Mouse (Mus musculus): ENCODE data around the gene D030056L22Rik. TPM values are rescaled to one million over a fixed set of nuclear protein-coding genes. Genes with fewer than 3 reads are reported as not detected.

Gene D030056L22Rik
- total and polyA plus RNA-seq, 3 experiments: 19.5 to 36.5 (median 25.2) TPM

DNA sequence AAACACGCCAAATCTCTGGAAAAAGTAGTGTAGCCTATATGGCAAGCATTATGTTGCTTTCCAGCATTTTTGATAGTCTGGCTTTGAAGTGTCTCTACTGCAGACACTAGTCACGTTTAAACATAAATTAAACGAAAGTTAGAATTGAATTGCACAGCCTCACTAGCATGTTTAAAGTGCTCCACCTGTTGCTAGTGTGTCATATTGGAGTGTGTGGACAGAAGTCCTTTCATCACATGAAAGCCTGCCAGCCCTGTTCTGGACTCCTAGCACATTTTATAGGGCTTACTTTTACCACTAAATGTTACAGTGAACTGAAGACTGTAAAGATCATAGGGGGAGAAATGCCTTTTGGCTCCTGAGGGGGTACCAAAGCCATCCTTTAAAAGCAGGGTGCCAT, 40.5 kb upstream of the D030056L22Rik start:
- peaks cover 24% of the 10 kb centered on the region for H3K36me3 ChIP-seq (replicated peaks)
- no peaks in the 10 kb centered on the region for H3K27me3 ChIP-seq (ENCODE audit: insufficient read depth, low read length)
- H3K9me3 ChIP-seq (replicated peaks): no peaks in the 10 kb centered on the region
- H3K4me3 ChIP-seq (ENCODE audit: low read depth, low read length): peak overlapping the region; percentile 84
- DNase-seq (ENCODE audit: low spot score): no peak
- no peak for ATAC-seq (ENCODE audit: extremely low read depth, insufficient number of reproducible peaks, low FRiP score, poor library complexity, severe bottlenecking)
- peaks cover 44% of the 10 kb centered on the region for H3K4me1 ChIP-seq (ENCODE audit: insufficient read depth, low read depth, low read length)
- TF ChIP-seq CTCF (IDR thresholded peaks at IDR 0.05; ENCODE audit: low read depth, low read length) (no peak), TAL1 (conservative IDR thresholded peaks at IDR 0.05; ENCODE audit: low read depth, low read length) (no peak), POLR2AphosphoS5 (IDR thresholded peaks at IDR 0.05; ENCODE audit: insufficient replicate concordance, low read depth, low read length) (no peak), GATA1 (IDR thresholded peaks at IDR 0.05; ENCODE audit: borderline replicate concordance, low read length) (no peak), GATA2 (IDR thresholded peaks at IDR 0.05; ENCODE audit: borderline replicate concordance, low read depth, low read length) (no peak)

DNA sequence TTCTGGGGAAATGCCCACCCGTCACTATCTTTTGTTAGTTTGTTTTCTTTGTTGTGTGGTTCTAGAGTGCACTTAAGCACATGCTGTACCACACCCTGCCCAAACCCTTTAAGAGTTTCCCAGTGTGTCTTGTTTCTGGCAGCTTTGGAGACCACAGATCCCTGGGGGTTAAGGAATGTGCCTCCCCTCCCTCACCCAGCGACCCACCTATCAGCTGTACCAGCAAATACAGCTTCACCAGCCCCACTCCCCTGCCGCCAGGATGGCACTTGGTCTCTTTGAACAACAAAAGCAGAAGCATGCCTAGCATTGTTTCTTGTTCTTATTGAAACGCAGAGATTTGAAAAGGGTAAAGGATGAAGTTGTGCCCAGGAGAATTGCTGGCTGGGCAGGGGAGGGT, 39.9 kb upstream of the D030056L22Rik start:
- no peaks in the 10 kb centered on the region for H3K27me3 ChIP-seq (ENCODE audit: insufficient read depth, low read length)
- H3K9me3 ChIP-seq (replicated peaks): no peaks in the 10 kb centered on the region
- peak overlapping the region; percentile 84; the same call in 1 of the 2 replicates for H3K4me3 ChIP-seq (ENCODE audit: low read depth, low read length)
- peaks cover 30% of the 10 kb centered on the region for H3K36me3 ChIP-seq (replicated peaks)
- H3K4me1 ChIP-seq (ENCODE audit: insufficient read depth, low read depth, low read length): peaks cover 42% of the 10 kb centered on the region
- ATAC-seq (ENCODE audit: extremely low read depth, insufficient number of reproducible peaks, low FRiP score, poor library complexity, severe bottlenecking) (no peak), DNase-seq (ENCODE audit: low spot score) (no peak)
- no peak for TF ChIP-seq TAL1 (conservative IDR thresholded peaks at IDR 0.05; ENCODE audit: low read depth, low read length)
- TF ChIP-seq GATA1 (IDR thresholded peaks at IDR 0.05; ENCODE audit: borderline replicate concordance, low read length): no peak
- no peak for TF ChIP-seq GATA2 (IDR thresholded peaks at IDR 0.05; ENCODE audit: borderline replicate concordance, low read depth, low read length)
- TF ChIP-seq CTCF (IDR thresholded peaks at IDR 0.05; ENCODE audit: low read depth, low read length): no peak
- no peak for TF ChIP-seq POLR2AphosphoS5 (IDR thresholded peaks at IDR 0.05; ENCODE audit: insufficient replicate concordance, low read depth, low read length)

DNA sequence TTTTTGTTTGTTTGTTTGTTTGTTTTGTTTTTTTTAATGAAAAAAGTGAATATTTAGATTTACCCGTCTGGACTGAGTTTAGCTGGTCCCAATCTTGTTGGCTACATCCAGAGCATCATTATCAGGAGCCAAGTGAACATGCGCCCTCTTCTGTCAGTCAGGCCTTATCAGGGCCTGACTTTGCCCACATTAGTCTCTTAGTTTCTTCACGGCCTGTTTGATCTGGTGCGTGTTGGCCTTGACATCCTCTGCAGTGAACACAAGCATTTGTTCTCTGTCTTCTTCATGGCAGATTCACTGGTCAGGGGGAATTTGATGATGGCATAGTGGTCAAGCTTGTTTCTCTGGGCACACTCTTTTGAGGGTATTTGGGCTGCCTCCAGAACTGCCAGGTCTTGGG, 30.9 kb upstream of the D030056L22Rik start:
- no peaks in the 10 kb centered on the region for H3K9me3 ChIP-seq (replicated peaks)
- H3K4me1 ChIP-seq (ENCODE audit: insufficient read depth, low read depth, low read length): peaks cover 10% of the 10 kb centered on the region; the same call in 1 of the 2 replicates
- no peaks in the 10 kb centered on the region for H3K27me3 ChIP-seq (ENCODE audit: insufficient read depth, low read length)
- no peak overlapping the region for H3K4me3 ChIP-seq (ENCODE audit: low read depth, low read length)
- TF ChIP-seq POLR2AphosphoS5 (IDR thresholded peaks at IDR 0.05; ENCODE audit: insufficient replicate concordance, low read depth, low read length): no peak
- no peak for TF ChIP-seq GATA2 (IDR thresholded peaks at IDR 0.05; ENCODE audit: borderline replicate concordance, low read depth, low read length)
- no peak for TF ChIP-seq CTCF (IDR thresholded peaks at IDR 0.05; ENCODE audit: low read depth, low read length)
- no peak for TF ChIP-seq GATA1 (IDR thresholded peaks at IDR 0.05; ENCODE audit: borderline replicate concordance, low read length)
- no peak for TF ChIP-seq TAL1 (conservative IDR thresholded peaks at IDR 0.05; ENCODE audit: low read depth, low read length)
- DNase-seq (ENCODE audit: low spot score) (no peak), ATAC-seq (ENCODE audit: extremely low read depth, insufficient number of reproducible peaks, low FRiP score, poor library complexity, severe bottlenecking) (no peak)
- peaks cover 63% of the 10 kb centered on the region for H3K36me3 ChIP-seq (replicated peaks)

DNA sequence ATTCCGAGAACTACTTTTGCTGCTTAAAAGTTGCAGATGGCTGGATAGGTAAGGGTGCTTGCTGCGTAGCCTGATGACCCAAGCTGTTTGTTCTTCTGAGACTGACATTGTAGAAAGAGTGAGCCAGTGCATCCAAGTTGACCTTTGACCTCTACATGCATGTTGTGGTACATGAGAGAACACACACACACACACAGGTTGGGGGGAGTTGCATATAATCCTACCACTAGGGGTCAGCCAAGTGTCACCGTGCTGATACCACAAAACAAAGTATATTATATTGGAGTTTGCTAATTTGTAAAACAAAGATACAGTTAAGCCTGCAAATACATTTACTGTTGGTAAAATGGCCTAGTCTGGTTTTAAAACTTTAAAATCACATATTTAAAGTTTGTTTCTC, 25.4 kb upstream of the D030056L22Rik start:
- no peaks in the 10 kb centered on the region for H3K27me3 ChIP-seq (ENCODE audit: insufficient read depth, low read length)
- H3K36me3 ChIP-seq (replicated peaks): peaks cover 59% of the 10 kb centered on the region
- ATAC-seq (ENCODE audit: extremely low read depth, insufficient number of reproducible peaks, low FRiP score, poor library complexity, severe bottlenecking): 0 out of 2 replicates have a peak, but pooled peaks have one; percentile 18
- TF ChIP-seq GATA1 (IDR thresholded peaks at IDR 0.05; ENCODE audit: borderline replicate concordance, low read length) (no peak), CTCF (IDR thresholded peaks at IDR 0.05; ENCODE audit: low read depth, low read length) (peak; percentile 79)
- DNase-seq (ENCODE audit: low spot score): no peak
- peaks cover 28% of the 10 kb centered on the region for H3K4me1 ChIP-seq (ENCODE audit: insufficient read depth, low read depth, low read length)
- H3K9me3 ChIP-seq (replicated peaks): no peaks in the 10 kb centered on the region
- H3K4me3 ChIP-seq (ENCODE audit: low read depth, low read length): no peak overlapping the region

DNA sequence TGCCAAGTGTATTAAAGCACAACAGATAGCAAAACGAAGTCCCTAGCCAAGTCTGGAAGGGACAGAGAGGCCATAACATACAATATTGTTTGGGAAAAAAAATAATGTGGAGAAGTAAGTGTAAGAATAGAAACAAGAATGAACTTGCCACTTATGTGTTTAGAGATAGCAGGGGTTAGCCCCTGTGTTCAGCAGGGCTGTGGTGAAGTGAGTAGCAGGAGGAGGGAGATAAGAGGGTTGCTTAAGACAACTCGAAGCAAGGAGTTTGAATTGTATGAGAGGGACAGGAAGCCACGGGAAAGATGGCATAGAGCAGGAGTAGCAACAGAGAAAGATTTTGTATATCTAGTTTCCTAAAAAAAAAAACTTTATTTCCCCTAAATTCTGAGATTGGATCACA, 20.8 kb upstream of the D030056L22Rik start:
- Histone ChIP-seq H3K27me3 (ENCODE audit: insufficient read depth, low read length) (no peaks in the 10 kb centered on the region), H3K4me3 (ENCODE audit: low read depth, low read length) (no peak overlapping the region), H3K36me3 (replicated peaks) (peaks cover 72% of the 10 kb centered on the region), H3K9me3 (replicated peaks) (no peaks in the 10 kb centered on the region), H3K4me1 (ENCODE audit: insufficient read depth, low read depth, low read length) (peaks cover 46% of the 10 kb centered on the region)
- DNase-seq (ENCODE audit: low spot score) (no peak), ATAC-seq (ENCODE audit: extremely low read depth, insufficient number of reproducible peaks, low FRiP score, poor library complexity, severe bottlenecking) (peak; percentile 82)
- no peak for TF ChIP-seq GATA2 (IDR thresholded peaks at IDR 0.05; ENCODE audit: borderline replicate concordance, low read depth, low read length)
- TF ChIP-seq TAL1 (conservative IDR thresholded peaks at IDR 0.05; ENCODE audit: low read depth, low read length): peak; percentile 72

DNA sequence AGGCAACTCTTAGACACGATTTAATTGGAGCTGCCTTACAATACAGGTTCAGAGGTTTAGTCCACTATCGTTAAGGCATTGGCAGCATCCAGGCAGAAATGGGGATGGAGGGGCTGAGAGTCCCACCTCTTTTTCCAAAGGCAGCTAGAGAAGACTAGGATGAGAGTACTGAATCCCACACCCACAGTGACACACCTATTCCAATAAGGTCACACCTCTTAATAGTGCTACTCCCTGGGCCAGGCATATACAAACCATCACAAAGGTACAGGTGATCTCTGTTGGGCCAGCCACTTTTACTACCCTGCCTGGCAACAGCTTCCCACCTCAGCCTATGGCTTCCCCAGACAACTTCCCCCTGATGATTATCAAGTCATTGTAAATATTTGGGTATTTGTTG, 20.2 kb upstream of the D030056L22Rik start:
- H3K4me1 ChIP-seq (ENCODE audit: insufficient read depth, low read depth, low read length): peaks cover 43% of the 10 kb centered on the region
- ATAC-seq (ENCODE audit: extremely low read depth, insufficient number of reproducible peaks, low FRiP score, poor library complexity, severe bottlenecking): no peak

DNA sequence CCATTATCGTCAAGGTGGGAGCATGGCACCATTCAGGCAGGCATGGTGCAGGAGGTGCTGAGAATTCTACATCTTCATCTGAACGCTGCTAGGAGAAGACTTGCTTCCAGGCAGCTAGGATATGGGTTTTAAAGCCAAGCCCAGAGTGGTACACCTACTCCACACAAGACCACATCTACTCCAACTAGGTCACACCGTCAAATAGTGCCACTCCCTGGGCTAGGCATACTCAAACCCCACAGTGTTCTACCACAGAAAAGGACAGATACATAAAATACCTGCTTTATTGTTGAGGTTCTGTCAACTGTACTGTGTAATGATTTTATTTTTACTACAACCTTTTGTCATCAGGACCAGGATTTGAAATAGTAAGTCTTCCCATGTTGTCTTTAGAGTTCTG, 17.9 kb upstream of the D030056L22Rik start:
- Histone ChIP-seq H3K4me3 (ENCODE audit: low read depth, low read length) (no peak overlapping the region), H3K27me3 (ENCODE audit: insufficient read depth, low read length) (no peaks in the 10 kb centered on the region), H3K36me3 (replicated peaks) (peaks cover 82% of the 10 kb centered on the region), H3K9me3 (replicated peaks) (no peaks in the 10 kb centered on the region), H3K4me1 (ENCODE audit: insufficient read depth, low read depth, low read length) (peaks cover 37% of the 10 kb centered on the region)
- TF ChIP-seq GATA2 (IDR thresholded peaks at IDR 0.05; ENCODE audit: borderline replicate concordance, low read depth, low read length): no peak
- TF ChIP-seq TAL1 (conservative IDR thresholded peaks at IDR 0.05; ENCODE audit: low read depth, low read length): no peak
- no peak for TF ChIP-seq CTCF (IDR thresholded peaks at IDR 0.05; ENCODE audit: low read depth, low read length)
- TF ChIP-seq POLR2AphosphoS5 (IDR thresholded peaks at IDR 0.05; ENCODE audit: insufficient replicate concordance, low read depth, low read length): no peak
- no peak for TF ChIP-seq GATA1 (IDR thresholded peaks at IDR 0.05; ENCODE audit: borderline replicate concordance, low read length)
- no peak for ATAC-seq (ENCODE audit: extremely low read depth, insufficient number of reproducible peaks, low FRiP score, poor library complexity, severe bottlenecking)
- no peak for DNase-seq (ENCODE audit: low spot score)

More for the DNA sequence above, 20.2 kb upstream of the D030056L22Rik start:
- TF ChIP-seq GATA1 (IDR thresholded peaks at IDR 0.05; ENCODE audit: borderline replicate concordance, low read length) (no peak), GATA2 (IDR thresholded peaks at IDR 0.05; ENCODE audit: borderline replicate concordance, low read depth, low read length) (no peak), POLR2AphosphoS5 (IDR thresholded peaks at IDR 0.05; ENCODE audit: insufficient replicate concordance, low read depth, low read length) (no peak), CTCF (IDR thresholded peaks at IDR 0.05; ENCODE audit: low read depth, low read length) (no peak), TAL1 (conservative IDR thresholded peaks at IDR 0.05; ENCODE audit: low read depth, low read length) (no peak)
- Histone ChIP-seq H3K36me3 (replicated peaks) (peaks cover 74% of the 10 kb centered on the region), H3K9me3 (replicated peaks) (no peaks in the 10 kb centered on the region), H3K4me3 (ENCODE audit: low read depth, low read length) (peak overlapping the region; percentile 9; the same call in 1 of the 2 replicates), H3K27me3 (ENCODE audit: insufficient read depth, low read length) (no peaks in the 10 kb centered on the region)
- no peak for DNase-seq (ENCODE audit: low spot score)
